Mouse (Mus musculus) layer of hippocampus, postnatal 10 days (tissue): ENCODE data around the gene Hist1h2bp. TPM values are rescaled to one million over a fixed set of nuclear protein-coding genes. Genes with fewer than 3 reads are reported as not detected.

Experiments
- DNase-seq, 2 experiments: peaks; one replicate each; pipeline ENCODE4 v3.0.0; 2021; ENCODE audit warnings: low spot score in 2 of 2
- long read RNA-seq: library from polyadenylated mRNA; stranded (forward); transcript quantifications from one replicate; pipeline ENCODE4 v2.0.0, GENCODE M21; 2023
- total RNA-seq, 2 experiments: library from RNA; stranded (reverse); gene quantifications; 2 replicates each; pipeline ENCODE4 v1.2.3; 2021

Gene Hist1h2bp
- total RNA-seq, result 10 to 100 TPM; 22.4 to 23.5 TPM
- long read RNA-seq, result 0 reads

GRCm38 (mm10) chr13:21786899-21787629 is at the start of gene Hist1h2bp, which contains the start of gene Hist1h2an:
Hist1h2bp (plus strand) TSS chr13:21787461.
Hist1h2an (minus strand) TSS chr13:21787218.
- peak; percentile 82 to 85 for DNase-seq

- no peak for DNase-seq
These were observed 42.3 kb upstream of the Hist1h2bp start for GRCm38 (mm10) chr13:21745006-21745405.

- DNase-seq, result no peak
These were observed 37.7 kb upstream of the Hist1h2bp start for GRCm38 (mm10) chr13:21749387-21750158.

DNA sequence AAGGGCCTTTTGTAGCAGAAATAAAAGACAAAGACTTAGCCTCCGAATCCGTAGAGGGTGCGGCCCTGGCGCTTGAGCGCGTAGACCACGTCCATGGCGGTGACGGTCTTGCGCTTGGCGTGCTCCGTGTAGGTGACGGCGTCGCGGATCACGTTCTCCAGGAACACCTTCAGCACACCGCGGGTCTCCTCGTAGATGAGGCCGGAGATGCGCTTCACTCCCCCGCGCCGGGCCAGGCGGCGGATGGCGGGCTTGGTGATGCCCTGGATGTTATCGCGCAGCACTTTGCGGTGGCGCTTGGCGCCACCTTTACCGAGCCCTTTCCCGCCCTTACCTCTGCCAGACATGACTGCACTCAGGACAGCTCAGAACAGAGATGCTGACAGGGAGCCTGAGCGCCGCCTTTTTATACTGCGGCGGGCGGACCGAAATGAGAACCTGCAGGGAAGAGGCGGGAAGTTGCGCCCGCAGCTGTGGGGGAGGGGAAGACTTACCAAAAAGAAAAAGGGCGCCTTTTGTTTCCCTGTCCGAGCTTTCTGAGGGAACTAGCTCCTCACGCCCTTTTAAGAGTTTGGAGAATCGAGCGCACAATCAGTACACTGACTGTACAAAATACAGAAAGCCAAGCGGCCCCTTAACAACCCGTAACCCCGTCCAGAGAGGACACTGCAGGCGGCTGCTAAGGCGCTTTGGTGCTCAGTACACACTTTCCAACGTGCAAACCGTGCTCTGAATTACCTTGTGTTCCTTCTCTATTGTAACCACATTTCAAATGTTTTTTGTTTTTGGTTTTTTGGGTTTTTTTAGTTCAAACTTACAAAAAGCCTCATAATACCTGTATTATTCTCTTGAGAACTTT is 36.9 kb upstream of the Hist1h2bp start, which contains the start of gene Hist1h4k:
Gene Hist1h4k, minus strand, starts transcription at position 347 of the 859 bp plus-strand sequence.
- DNase-seq, result peak; percentile 89 to 93

- DNase-seq, result no peak
These were observed 35.8 kb upstream of the Hist1h2bp start for GRCm38 (mm10) chr13:21751417-21751816.

DNA sequence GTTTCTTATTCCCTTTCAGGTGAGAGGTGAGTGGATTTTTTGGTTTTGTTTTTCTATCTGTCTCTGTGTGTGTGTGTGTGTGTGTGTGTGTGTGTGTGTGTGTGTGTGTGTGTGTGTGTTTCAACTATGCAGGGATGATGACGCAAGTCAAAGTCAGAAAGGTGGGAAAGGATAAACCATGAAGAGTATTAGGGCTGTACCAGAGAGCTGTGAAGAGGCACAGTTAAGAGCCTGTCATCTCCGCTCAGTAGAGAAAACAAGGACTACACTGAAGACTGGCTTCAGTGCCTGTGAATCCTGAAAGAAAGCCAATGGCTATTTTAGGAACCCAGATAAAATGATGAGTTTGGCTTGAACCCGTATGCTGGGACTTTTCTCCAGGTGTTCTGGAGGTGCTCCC is 35.4 kb upstream of the Hist1h2bp start:
- DNase-seq, result no peak

DNA sequence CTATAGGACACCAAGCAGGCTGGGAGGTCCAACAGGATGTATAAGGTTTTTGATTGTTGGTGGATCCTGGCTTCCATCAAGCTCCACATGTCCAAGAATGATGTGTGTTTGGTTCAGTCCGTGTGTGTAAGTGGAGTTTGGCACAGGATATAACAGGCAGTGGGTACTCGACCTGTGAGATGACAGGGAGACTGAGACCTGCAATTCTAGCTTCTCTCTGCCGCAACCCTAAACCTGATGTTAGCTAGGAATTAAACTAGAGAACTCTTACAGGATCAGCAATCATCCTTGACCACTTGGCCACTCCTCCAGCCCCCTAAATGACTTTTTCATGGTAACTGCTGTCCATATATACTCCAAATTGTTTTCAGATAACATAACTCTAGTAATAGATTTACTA is 34.9 kb upstream of the Hist1h2bp start:
- DNase-seq, result no peak

DNA sequence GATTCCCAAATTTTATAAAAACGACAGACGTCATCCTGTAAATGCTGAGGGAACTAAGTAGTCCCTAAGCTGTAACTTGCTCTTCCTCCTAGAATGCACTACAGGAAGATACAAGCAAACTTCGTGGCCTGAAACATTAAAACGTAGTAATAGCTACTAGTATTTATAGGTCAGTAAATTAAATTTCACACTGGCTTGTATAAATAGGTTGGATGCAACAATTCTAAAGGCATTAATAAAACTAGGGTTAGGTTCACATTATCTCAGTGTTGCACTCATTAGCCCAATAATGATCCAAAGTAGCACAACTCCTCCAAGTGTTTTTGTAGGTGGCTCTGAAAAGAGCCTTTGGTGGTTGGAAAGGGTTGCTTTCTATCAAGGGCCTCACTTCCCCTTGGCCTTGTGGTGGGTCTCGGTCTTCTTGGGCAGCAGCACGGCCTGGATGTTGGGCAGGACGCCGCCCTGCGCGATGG is 34.2 kb upstream of the Hist1h2bp start:
- DNase-seq, result no peak

- DNase-seq, result peak; percentile 38 to 53
These were observed 33.6 kb upstream of the Hist1h2bp start, which contains the start of the genes Hist1h2ak and Hist1h2bn for GRCm38 (mm10) chr13:21753524-21754285. Hist1h2ak (minus strand) TSS chr13:21753827. Hist1h2bn (plus strand) TSS chr13:21754123.

DNA sequence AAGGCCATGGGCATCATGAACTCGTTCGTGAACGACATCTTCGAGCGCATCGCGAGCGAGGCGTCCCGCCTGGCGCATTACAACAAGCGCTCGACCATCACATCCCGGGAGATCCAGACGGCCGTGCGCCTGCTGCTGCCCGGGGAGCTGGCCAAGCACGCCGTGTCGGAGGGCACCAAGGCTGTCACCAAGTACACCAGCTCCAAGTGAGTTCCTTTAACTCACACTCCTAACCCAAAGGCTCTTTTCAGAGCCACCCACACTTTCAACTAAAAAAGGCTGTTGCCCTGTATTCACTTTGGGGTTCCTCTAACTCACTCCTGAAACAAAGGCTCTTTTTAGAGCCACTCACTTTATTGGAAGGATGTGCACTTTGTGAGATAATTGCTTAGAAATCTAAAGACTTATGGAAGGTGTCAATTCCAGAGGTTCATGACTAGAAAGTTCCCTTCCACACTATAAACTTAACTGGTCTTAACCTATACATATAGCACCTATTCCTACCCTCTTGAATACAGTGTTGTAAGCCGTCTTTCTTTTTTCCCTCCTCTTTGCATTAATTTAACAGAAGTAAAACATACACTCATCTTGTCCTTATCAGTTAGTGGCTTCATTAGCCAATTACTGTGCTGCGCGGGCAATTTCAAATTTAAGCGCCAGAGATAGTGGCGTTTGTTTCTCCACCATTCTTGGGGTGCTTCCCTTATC is 32.8 kb upstream of the Hist1h2bp start:
- DNase-seq, result peak; percentile 31 to 49

GRCm38 (mm10) chr13:21755707-21756106 is 31.6 kb upstream of the Hist1h2bp start:
- DNase-seq, result no peak

DNA sequence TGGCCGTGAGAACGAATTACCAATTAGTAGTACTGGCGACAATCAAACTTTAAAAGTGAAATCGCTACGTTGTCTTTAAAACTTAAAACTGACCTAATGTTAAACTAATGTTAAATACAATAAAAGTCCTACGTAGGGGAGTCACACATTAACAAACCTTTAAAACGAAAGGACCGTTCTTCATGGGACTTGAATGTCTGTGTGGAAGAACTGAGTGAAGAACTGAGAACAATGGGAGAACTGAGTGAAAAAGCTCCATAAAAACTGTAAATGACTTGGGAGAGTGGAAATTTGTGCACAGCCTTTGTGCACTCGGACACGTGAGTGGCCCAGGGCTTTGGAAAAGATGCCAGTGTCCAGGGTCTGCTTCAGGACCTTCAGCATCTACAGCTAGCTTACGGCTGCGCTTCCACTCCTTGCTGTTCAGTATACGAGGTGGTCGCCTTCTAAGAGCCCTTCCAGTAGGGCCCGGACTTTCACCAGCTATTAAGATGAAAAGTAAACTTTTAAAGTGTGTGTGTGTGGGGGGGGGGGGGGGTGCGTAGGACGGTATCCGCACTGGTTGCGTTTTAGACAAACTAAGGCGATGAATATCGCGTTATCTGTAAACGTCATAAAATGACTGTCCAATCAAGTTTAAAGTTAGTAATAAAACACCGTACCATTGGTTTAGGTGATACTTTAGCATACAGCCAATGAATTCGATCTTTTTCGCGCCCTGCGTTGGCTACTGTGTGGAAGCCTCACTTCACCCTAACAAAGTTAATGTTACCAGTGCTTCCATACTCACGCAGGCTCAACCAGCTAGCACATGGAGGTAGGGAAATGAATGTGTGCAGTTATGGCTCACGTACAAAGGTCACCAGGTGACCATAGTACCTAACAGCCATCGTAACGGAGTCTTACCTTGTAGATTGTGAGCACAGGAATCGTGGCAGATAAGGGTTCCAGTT is 8.2 kb upstream of the Hist1h2bp start:
- peak; percentile 49 to 63 for DNase-seq

- peak; percentile 19 to 39 for DNase-seq
These were observed 7.2 kb upstream of the Hist1h2bp start, which contains the start of gene Hist1h1b for GRCm38 (mm10) chr13:21779767-21780731. Hist1h1b (minus strand) TSS chr13:21780625.

DNA sequence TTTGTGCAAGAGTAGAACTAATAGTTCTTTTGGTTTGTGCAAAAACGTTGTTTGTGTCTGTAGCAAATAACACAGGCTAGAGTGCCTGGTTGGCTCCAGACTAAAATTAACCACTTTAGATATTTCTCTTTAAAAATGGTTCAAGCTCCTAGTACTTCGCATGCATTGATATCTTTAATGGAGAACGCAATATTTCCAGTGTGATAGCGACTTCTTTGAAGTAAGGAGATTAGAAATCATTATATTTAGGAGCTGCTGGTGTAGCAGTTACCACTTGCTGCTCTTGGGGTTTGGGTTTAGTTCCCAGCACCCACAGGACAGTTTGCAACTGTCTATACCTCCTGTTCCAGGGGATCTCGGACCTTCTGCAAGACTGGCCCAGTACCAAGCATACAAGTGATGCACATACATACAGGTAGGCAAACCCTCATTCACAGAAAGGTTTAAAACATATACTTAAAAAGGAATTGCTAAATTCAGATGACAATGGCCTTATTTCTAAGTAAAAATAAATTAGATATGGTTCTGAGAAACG is 6.2 kb upstream of the Hist1h2bp start:
- DNase-seq, result no peak

GRCm38 (mm10) chr13:21781639-21782038 is 5.6 kb upstream of the Hist1h2bp start:
- DNase-seq, result no peak

- DNase-seq, result peak; percentile 18 to 31
These were observed 4.7 kb upstream of the Hist1h2bp start for GRCm38 (mm10) chr13:21782361-21783254.
